Mouse (Mus musculus): ENCODE measurements around the gene Armh3. TPM values are rescaled to one million over a fixed set of nuclear protein-coding genes. Genes with fewer than 3 reads are reported as not detected.

The Armh3 gene
- total and polyA plus RNA-seq, 2 experiments from 2014 or later = 16.5 to 17.5 TPM

DNA sequence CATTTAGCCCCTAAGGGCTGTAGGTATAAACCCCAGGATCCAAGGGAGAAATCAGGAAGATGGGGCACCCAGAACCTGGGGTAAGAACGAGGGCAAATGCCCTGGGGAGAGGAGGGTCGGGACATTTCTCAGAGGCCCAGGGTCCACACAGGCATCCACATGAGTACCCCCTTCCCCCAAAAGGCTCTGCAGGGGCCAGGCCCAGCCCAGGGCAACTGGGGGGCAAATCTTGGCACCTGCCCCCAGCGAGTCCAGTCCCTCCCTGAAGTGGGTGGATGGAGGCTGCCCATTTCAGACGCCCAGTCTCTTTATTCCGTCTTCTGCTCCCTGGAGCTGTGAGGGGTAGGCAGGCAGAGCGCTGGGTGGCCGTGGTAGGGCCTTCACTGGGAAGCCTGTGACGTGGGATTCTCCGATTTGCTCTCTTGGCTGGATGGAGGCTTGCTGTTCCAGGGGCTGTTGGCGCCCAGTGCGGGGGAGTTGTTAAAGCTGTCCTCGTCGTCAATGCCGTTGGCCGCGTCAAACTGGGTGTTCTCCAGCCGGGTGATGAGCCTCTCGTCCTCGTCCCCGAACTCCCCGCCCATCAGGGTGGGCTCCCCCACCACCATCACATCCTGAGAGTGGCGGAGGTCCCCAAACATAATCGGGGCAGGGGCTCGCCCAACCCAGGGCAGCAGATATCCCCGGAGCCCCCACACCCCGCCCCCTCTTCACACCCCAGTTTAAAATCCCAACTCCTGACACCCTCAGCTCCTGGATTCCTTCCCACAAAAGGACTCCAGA lies 34.6 kb upstream of the Armh3 start:
- DNase-seq (ENCODE audit: low spot score) = no peak
- Histone ChIP-seq H3K9ac (replicated peaks; ENCODE audit: low read length) (no peak overlapping the region), H3K9me3 (ENCODE audit: low read length) (no peaks in the 10 kb centered on the region), H3K36me3 (ENCODE audit: insufficient read depth, low read length) (peaks cover 45% of the 10 kb centered on the region), H3K4me3 (ENCODE audit: low read length) (no peak overlapping the region), H3K27me3 (ENCODE audit: insufficient read depth, low read length) (no peaks in the 10 kb centered on the region), H3K4me1 (ENCODE audit: insufficient read depth, low read length) (peaks cover 11% of the 10 kb centered on the region), H3K4me2 (ENCODE audit: low read depth, low read length) (no peak overlapping the region), H3K27ac (no peak overlapping the region)
- TF ChIP-seq CTCF (IDR thresholded peaks at IDR 0.05; ENCODE audit: low read depth) = no peak
- no peak for ATAC-seq
- WGBS = 72% methylated on average over 26 of the region's 26 CpGs

DNA sequence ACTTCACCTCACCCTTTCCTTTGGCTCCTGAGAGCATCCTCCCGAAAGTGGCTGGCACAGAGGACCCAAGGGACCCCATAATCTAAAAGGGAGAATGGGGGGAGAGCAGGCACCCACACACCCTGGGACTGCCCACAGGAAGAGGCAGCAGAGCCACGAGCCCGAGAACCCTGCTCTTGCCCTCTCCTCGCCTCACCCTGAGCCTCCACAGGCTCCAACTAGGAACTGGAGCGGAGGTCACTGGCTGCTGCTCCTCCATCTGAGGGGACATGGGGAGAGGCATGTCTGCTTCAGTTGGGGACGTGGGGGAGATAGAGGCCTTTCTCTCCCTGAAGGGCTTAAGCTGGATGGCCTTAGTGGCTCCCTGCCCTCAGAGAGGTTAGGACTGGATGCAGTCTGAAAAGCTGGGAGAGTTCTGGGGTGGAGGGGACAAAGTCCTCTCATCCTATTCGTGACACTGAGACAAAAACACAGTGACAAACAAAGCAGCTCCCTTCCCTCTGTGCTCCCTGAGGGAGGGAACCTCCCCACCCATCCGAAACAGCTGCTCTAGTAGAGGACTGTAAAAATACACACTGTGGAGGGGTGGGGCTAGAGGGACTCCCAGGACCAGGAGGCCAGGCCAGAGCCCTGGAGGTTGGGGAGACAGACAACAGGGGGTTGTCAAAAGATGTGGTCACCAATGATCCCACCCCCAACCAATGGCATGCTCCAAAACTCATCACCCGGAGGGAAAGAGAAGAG lies 33.6 kb upstream of the Armh3 start:
- H3K4me2 ChIP-seq (ENCODE audit: low read depth, low read length) = no peak overlapping the region
- no peak for DNase-seq (ENCODE audit: low spot score)
- H3K36me3 ChIP-seq (ENCODE audit: insufficient read depth, low read length) = peaks cover 45% of the 10 kb centered on the region
- no peak overlapping the region for H3K27ac ChIP-seq
- no peaks in the 10 kb centered on the region for H3K27me3 ChIP-seq (ENCODE audit: insufficient read depth, low read length)
- WGBS = 60% methylated on average over 9 of the region's 9 CpGs
- no peaks in the 10 kb centered on the region for H3K9me3 ChIP-seq (ENCODE audit: low read length)
- ATAC-seq = no peak
- H3K4me3 ChIP-seq (ENCODE audit: low read length) = no peak overlapping the region
- no peak overlapping the region for H3K9ac ChIP-seq (replicated peaks; ENCODE audit: low read length)
- no peak for TF ChIP-seq CTCF (IDR thresholded peaks at IDR 0.05; ENCODE audit: low read depth)
- 0 out of 2 replicates have a peak, but pooled peaks cover 3% of the 10 kb centered on the region for H3K4me1 ChIP-seq (ENCODE audit: insufficient read depth, low read length)

DNA sequence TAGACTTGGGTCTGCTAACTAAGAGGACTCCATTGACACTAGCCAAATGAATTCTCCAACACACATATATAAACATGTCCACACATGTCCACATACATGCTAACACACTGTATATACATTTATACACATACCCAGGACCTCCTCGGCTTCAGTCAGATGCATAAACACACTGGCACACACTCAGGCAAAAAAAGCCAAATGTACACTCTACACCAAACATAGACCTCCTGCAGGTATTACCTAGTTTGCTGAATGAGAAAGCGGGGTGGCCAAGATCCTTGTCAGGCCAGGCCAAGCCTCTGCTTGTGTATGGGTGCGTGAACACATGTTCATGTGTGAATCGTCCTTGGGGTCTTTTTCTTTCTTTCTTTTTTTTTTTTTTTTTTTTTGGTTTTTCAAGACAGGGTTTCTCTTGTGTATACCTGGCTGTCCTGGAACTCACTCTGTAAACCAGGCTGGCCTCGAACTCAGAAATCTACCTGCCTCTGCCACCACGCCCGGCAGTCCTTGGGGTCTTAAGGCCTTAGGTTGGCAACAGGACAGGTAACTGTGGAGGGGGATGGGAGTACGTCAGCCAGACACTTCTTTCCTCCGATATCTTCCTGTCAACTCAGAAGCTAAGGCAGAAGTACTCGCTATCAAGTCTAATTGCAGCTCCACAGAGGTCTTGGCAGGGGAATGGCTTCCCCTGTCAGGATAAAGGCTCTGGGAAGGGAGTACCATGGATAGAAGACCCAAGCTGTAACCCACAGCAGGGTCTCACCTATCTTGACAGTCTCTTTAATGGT lies 32.1 kb upstream of the Armh3 start:
- H3K9me3 ChIP-seq (ENCODE audit: low read length) = no peaks in the 10 kb centered on the region
- no peaks in the 10 kb centered on the region for H3K27me3 ChIP-seq (ENCODE audit: insufficient read depth, low read length)
- no peak overlapping the region for H3K4me3 ChIP-seq (ENCODE audit: low read length)
- H3K27ac ChIP-seq = no peak overlapping the region
- 93% methylated on average over 10 of the region's 10 CpGs for WGBS
- no peak overlapping the region for H3K4me2 ChIP-seq (ENCODE audit: low read depth, low read length)
- no peaks in the 10 kb centered on the region for H3K4me1 ChIP-seq (ENCODE audit: insufficient read depth, low read length)
- TF ChIP-seq CTCF (IDR thresholded peaks at IDR 0.05; ENCODE audit: low read depth) = no peak
- DNase-seq (ENCODE audit: low spot score) = no peak
- H3K36me3 ChIP-seq (ENCODE audit: insufficient read depth, low read length) = peaks cover 38% of the 10 kb centered on the region
- H3K9ac ChIP-seq (replicated peaks; ENCODE audit: low read length) = no peak overlapping the region
- no peak for ATAC-seq

DNA sequence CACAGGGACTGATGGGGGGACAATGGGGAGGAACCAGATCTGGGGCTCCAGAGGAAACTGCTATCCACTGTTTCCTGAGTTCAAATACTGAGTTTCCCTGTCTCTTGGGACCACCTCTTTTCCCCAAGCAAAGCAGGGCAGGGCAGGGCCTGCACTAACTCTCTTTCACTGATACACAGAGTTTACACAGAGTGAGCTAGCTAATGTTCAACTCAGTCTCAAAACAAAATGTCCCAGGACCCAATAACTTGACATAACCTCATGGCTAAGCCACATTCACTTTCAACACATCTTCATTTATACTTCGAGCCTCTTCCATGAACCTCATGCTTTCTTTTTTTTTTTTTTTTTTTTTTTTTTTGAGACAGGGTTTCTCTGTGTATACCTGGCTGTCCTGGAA lies 31.4 kb upstream of the Armh3 start:
- Histone ChIP-seq H3K27ac (no peak overlapping the region), H3K9ac (replicated peaks; ENCODE audit: low read length) (no peak overlapping the region), H3K4me2 (ENCODE audit: low read depth, low read length) (no peak overlapping the region), H3K4me1 (ENCODE audit: insufficient read depth, low read length) (no peaks in the 10 kb centered on the region), H3K4me3 (ENCODE audit: low read length) (no peak overlapping the region), H3K9me3 (ENCODE audit: low read length) (no peaks in the 10 kb centered on the region), H3K27me3 (ENCODE audit: insufficient read depth, low read length) (no peaks in the 10 kb centered on the region), H3K36me3 (ENCODE audit: insufficient read depth, low read length) (peaks cover 31% of the 10 kb centered on the region)
- DNase-seq (ENCODE audit: low spot score) (no peak), ATAC-seq (no peak)
- TF ChIP-seq CTCF (IDR thresholded peaks at IDR 0.05; ENCODE audit: low read depth) = no peak
- WGBS = 95% methylated on average over 1 of the region's 1 CpGs

DNA sequence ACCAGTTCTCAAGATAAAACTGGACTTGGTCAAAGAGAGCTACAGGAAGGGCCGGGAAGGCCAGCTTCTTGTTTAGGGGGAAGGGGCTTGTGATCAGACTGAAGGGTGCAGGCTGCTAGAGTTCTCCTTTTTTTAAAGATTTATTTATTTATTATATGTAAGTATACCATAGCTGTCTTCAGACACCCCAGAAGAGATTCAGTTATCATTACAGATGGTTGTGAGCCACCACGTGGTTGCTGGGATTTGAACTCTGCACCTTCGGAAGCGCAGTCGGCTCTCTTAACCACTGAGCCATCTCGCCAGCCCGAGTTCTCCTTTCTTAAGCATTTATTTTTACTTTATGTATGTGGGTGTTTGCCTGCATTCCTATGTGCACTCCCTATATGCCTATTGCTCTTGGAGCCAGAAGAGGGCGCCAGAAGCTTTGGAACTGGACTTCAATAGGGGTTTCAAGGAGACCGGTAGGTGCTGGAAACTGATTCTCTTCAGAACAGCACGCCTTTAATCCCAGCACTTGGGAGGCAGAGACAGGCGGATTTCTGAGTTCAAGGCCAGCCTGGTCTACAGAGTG lies 30.5 kb upstream of the Armh3 start:
- 75% methylated on average over 11 of the region's 11 CpGs for WGBS
- H3K27me3 ChIP-seq (ENCODE audit: insufficient read depth, low read length) = no peaks in the 10 kb centered on the region
- TF ChIP-seq CTCF (IDR thresholded peaks at IDR 0.05; ENCODE audit: low read depth) = peak; percentile 39
- no peak overlapping the region for H3K4me3 ChIP-seq (ENCODE audit: low read length)
- H3K9ac ChIP-seq (replicated peaks; ENCODE audit: low read length) = no peak overlapping the region
- peaks cover 23% of the 10 kb centered on the region for H3K36me3 ChIP-seq (ENCODE audit: insufficient read depth, low read length)
- no peak overlapping the region for H3K27ac ChIP-seq
- no peaks in the 10 kb centered on the region for H3K4me1 ChIP-seq (ENCODE audit: insufficient read depth, low read length)
- H3K4me2 ChIP-seq (ENCODE audit: low read depth, low read length) = no peak overlapping the region
- H3K9me3 ChIP-seq (ENCODE audit: low read length) = no peaks in the 10 kb centered on the region
- DNase-seq (ENCODE audit: low spot score) (no peak), ATAC-seq (no peak)

DNA sequence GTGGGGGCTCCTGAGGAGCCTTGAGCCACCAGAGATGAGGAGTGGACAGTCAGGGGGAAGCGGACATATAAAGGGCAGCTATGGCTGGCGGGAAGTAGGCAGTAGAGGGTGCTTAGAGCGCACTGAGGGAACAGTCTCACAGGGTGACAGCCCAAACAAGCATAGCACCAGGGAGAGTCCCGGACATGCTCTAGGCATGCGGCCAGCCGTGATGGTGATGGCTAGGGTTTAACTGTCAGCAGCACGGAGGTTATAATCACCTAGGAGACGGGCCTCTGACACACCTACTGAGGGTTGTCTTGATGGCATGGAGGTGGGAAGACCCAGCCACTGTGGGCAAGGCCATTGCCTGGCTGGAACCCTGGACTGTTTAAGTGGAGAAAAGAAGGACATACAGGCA lies 28.3 kb upstream of the Armh3 start:
- Histone ChIP-seq H3K4me2 (ENCODE audit: low read depth, low read length) (no peak overlapping the region), H3K9me3 (ENCODE audit: low read length) (no peaks in the 10 kb centered on the region), H3K9ac (replicated peaks; ENCODE audit: low read length) (0 out of 2 replicates have a peak overlapping the region, but pooled peaks have one; percentile 9), H3K27ac (no peak overlapping the region), H3K4me3 (ENCODE audit: low read length) (no peak overlapping the region), H3K36me3 (ENCODE audit: insufficient read depth, low read length) (no peaks in the 10 kb centered on the region; the same call in 1 of the 2 replicates), H3K4me1 (ENCODE audit: insufficient read depth, low read length) (no peaks in the 10 kb centered on the region), H3K27me3 (ENCODE audit: insufficient read depth, low read length) (no peaks in the 10 kb centered on the region)
- DNase-seq (ENCODE audit: low spot score) (no peak), ATAC-seq (no peak)
- TF ChIP-seq CTCF (IDR thresholded peaks at IDR 0.05; ENCODE audit: low read depth) = no peak
- WGBS = 38% methylated on average over 8 of the region's 8 CpGs

Data from hindbrain, postnatal 0 days (tissue).